19 mouse cellular contexts compared by ENCODE assay signal in the genomic region with DNA sequence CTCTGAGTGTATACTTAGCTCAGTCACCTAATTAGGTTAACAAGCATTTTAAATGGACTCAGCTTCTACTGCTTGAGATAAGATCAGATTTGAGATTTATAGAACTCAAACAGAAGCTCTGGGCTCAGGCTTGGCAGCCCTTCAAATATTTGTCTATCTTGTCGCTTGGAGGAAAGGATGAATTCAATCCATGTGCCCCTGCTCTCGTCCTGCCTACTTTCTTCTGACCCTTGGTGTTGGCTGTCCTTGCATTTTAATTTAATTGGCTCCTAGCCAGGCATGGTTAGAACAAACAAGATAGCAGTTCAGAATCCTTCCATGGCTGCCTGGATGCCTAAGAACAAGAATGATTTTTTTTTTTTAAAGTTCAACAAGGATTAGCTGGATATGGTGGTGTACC.
DNase-seq lines count a peak whose midpoint lies in the region; ATAC-seq and TF ChIP-seq lines count a peak whose summit lies in the region.
"Had no signal": no experiment of that assay in that cellular context is flagged by ENCODE, and none has a peak within 500 bp of the region (broad histone marks: within the 10 kb centered on the region; RNA-seq: fewer than 3 reads in every experiment).

No protein-coding gene starts in this region.

- no peak for TF ChIP-seq CTCF in heart, postnatal 0 days (IDR thresholded peaks at IDR 0.05; ENCODE audit: low read depth)
- TF ChIP-seq CTCF in lung, adult 2 months (IDR thresholded peaks at IDR 0.05; ENCODE audit: insufficient read depth, low read length) = no peak

- H3K27me3 ChIP-seq in heart, postnatal 0 days (ENCODE audit: control insufficient read depth, insufficient read depth, low read length) = no peaks in the 10 kb centered on the region
- no peaks in the 10 kb centered on the region for H3K27me3 ChIP-seq in heart, embryonic 10.5 days (ENCODE audit: insufficient read depth, poor library complexity, severe bottlenecking)
- H3K27me3 ChIP-seq in lung, embryonic 15.5 days = no peaks in the 10 kb centered on the region
- H3K27me3 ChIP-seq: embryonic facial prominence, embryonic 15.5 days; heart, embryonic 12.5 days; neural tube, embryonic 15.5 days; Patski had no signal

- H3K36me3 ChIP-seq in heart, postnatal 0 days (replicated peaks; ENCODE audit: control insufficient read depth, insufficient read depth, low read length) = no peaks in the 10 kb centered on the region
- no peaks in the 10 kb centered on the region for H3K36me3 ChIP-seq in heart, embryonic 10.5 days
- no peaks in the 10 kb centered on the region for H3K36me3 ChIP-seq in lung, embryonic 15.5 days
- H3K36me3 ChIP-seq: embryonic facial prominence, embryonic 15.5 days; heart, embryonic 12.5 days; neural tube, embryonic 15.5 days had no signal

- ATAC-seq in heart, postnatal 0 days (ENCODE audit: insufficient read depth, low read depth) = no peak
- no peak for ATAC-seq in lung, embryonic 15.5 days (ENCODE audit: borderline replicate concordance, extremely low read depth, low FRiP score, low TSS enrichment)
- ATAC-seq: activated CD4-positive, CD25-positive, alpha-beta regulatory T cell, adult 4 months; liver, postnatal 0 days; midbrain, embryonic 16.5 days; Patski had no signal

- H3K9me3 ChIP-seq in heart, postnatal 0 days (replicated peaks; ENCODE audit: control insufficient read depth, low read length) = no peaks in the 10 kb centered on the region
- no peaks in the 10 kb centered on the region for H3K9me3 ChIP-seq in heart, embryonic 10.5 days
- no peaks in the 10 kb centered on the region for H3K9me3 ChIP-seq in lung, embryonic 15.5 days
- H3K9me3 ChIP-seq: embryonic facial prominence, embryonic 15.5 days; heart, embryonic 12.5 days; neural tube, embryonic 15.5 days had no signal

- WGBS in heart, postnatal 0 days = 11% methylated on average over 2 of the region's 2 CpGs
- 61% methylated on average over 2 of the region's 2 CpGs for WGBS in heart, embryonic 10.5 days
- 6% methylated on average over 2 of the region's 2 CpGs for WGBS in lung, embryonic 15.5 days
- WGBS in lung, adult 2 months = 7% methylated on average over 2 of the region's 2 CpGs

- no peak overlapping the region for H3K4me2 ChIP-seq in heart, postnatal 0 days (ENCODE audit: low read depth, low read length)
- no peak overlapping the region for H3K4me2 ChIP-seq in lung, embryonic 15.5 days
- H3K4me2 ChIP-seq: embryonic facial prominence, embryonic 15.5 days; heart, embryonic 12.5 days; neural tube, embryonic 15.5 days had no signal

- H3K4me1 ChIP-seq in heart, postnatal 0 days (ENCODE audit: control insufficient read depth, insufficient read depth) = peaks cover 10% of the 10 kb centered on the region; the same call in 1 of the 2 replicates
- peaks cover 30% of the 10 kb centered on the region for H3K4me1 ChIP-seq in heart, embryonic 10.5 days
- H3K4me1 ChIP-seq in lung, embryonic 15.5 days = peaks cover 30% of the 10 kb centered on the region
- H3K4me1 ChIP-seq in lung, adult 2 months (ENCODE audit: control insufficient read depth, insufficient read depth, low read length) = no peaks in the 10 kb centered on the region

- no peak for TF ChIP-seq EP300 in heart, postnatal 0 days (IDR thresholded peaks at IDR 0.05; ENCODE audit: low read depth)

- TF ChIP-seq POLR2A in lung, adult 2 months (IDR thresholded peaks at IDR 0.05; ENCODE audit: borderline replicate concordance, extremely low read depth, low read depth, low read length) = no peak

- no peak overlapping the region for H3K4me3 ChIP-seq in heart, postnatal 0 days (ENCODE audit: low read depth, low read length)
- H3K4me3 ChIP-seq in heart, embryonic 10.5 days = no peak overlapping the region
- no peak overlapping the region for H3K4me3 ChIP-seq in lung, embryonic 15.5 days
- H3K4me3 ChIP-seq in lung, adult 2 months (replicated peaks; ENCODE audit: extremely low read depth, low read depth, low read length) = no peak overlapping the region
- H3K4me3 ChIP-seq: embryonic facial prominence, embryonic 15.5 days; heart, embryonic 12.5 days; neural tube, embryonic 15.5 days had no signal

- H3K27ac ChIP-seq in heart, postnatal 0 days (ENCODE audit: low read depth) = no peak overlapping the region
- H3K27ac ChIP-seq in heart, embryonic 10.5 days = no peak overlapping the region
- peak overlapping the region; percentile 59 for H3K27ac ChIP-seq in lung, embryonic 15.5 days
- H3K27ac ChIP-seq: embryonic facial prominence, embryonic 15.5 days; neural tube, embryonic 15.5 days had no signal

- peak; percentile 11 for DNase-seq in heart, postnatal 0 days (ENCODE audit: low spot score)
- no peak for DNase-seq in heart, embryonic 10.5 days (ENCODE audit: low spot score)
- no peak for DNase-seq in lung, adult 2 months
- peak; percentile 36 for DNase-seq in Muller cell, postnatal 12 days (ENCODE audit: inconsistent ontology term)
- DNase-seq in kidney, postnatal 10 days = peak; percentile 50
- DNase-seq in adipocyte (ENCODE audit: low spot score) = no peak
- DNase-seq: adrenal gland, postnatal 14 days; B cell, adult 2 months; cerebellum, adult 2 months; cerebellum, postnatal 36 days; heart, postnatal 4 days; liver, postnatal 0 days had no signal

- no peak overlapping the region for H3K9ac ChIP-seq in heart, postnatal 0 days (replicated peaks; ENCODE audit: low read depth, low read length)
- no peak overlapping the region for H3K9ac ChIP-seq in lung, embryonic 15.5 days
- H3K9ac ChIP-seq: embryonic facial prominence, embryonic 15.5 days; heart, embryonic 12.5 days; liver, postnatal 0 days; neural tube, embryonic 15.5 days had no signal

Comparison
In these comparisons a context has a peak if more than half of its experiments do, and no peak if none do; other contexts are left out.
1. DNase-seq: peak in heart, postnatal 0 days (single experiment), Muller cell, postnatal 12 days (single experiment) and kidney, postnatal 10 days (single experiment); none in heart, embryonic 10.5 days (single experiment), lung, adult 2 months (single experiment) and adipocyte (single experiment).